Mouse (Mus musculus) layer of hippocampus, adult 9-11 months (tissue): ENCODE data around the gene Eva1c.
"Not testable (repeated sequence)": the region's sequence is repeated elsewhere in the genome, so short reads cannot be mapped to it uniquely, and the experiment has no call there.

Experiments
- DNase-seq: peaks from one replicate; pipeline ENCODE4 v3.0.0; 2022

The Eva1c gene

GRCm38 (mm10) chr16:90826457-90826856 lies at the start of gene Eva1c:
Gene Eva1c (plus strand): TSS chr16:90826719.
- no peak for DNase-seq

- no peak for DNase-seq
These were observed 46.7 kb upstream of the Eva1c start for GRCm38 (mm10) chr16:90779783-90780182.

GRCm38 (mm10) chr16:90783302-90783701 lies 43.2 kb upstream of the Eva1c start:
- no peak for DNase-seq

GRCm38 (mm10) chr16:90785257-90785656 lies 41.3 kb upstream of the Eva1c start:
- no peak for DNase-seq

- DNase-seq, result no peak
These were observed 37.9 kb upstream of the Eva1c start for GRCm38 (mm10) chr16:90788580-90788979.

GRCm38 (mm10) chr16:90790946-90791345 lies 35.6 kb upstream of the Eva1c start:
- no peak for DNase-seq

- no peak for DNase-seq
These were observed 34.5 kb upstream of the Eva1c start for GRCm38 (mm10) chr16:90792066-90792465.

- no peak for DNase-seq
These were observed 34.0 kb upstream of the Eva1c start for GRCm38 (mm10) chr16:90792500-90792899.

GRCm38 (mm10) chr16:90794708-90795107 lies 31.8 kb upstream of the Eva1c start:
- no peak for DNase-seq

- DNase-seq, result no peak
These were observed 28.1 kb upstream of the Eva1c start for GRCm38 (mm10) chr16:90798446-90798845.

- no peak for DNase-seq
These were observed 27.7 kb upstream of the Eva1c start for GRCm38 (mm10) chr16:90798848-90799247.

GRCm38 (mm10) chr16:90799840-90800239 lies 26.7 kb upstream of the Eva1c start:
- no peak for DNase-seq

- no peak for DNase-seq
These were observed 25.3 kb upstream of the Eva1c start for GRCm38 (mm10) chr16:90801251-90801650.

- no peak for DNase-seq
These were observed 24.6 kb upstream of the Eva1c start for GRCm38 (mm10) chr16:90801928-90802327.

GRCm38 (mm10) chr16:90804466-90804865 lies 22.1 kb upstream of the Eva1c start:
- DNase-seq, result no peak

GRCm38 (mm10) chr16:90809975-90810715 lies 16.4 kb upstream of the Eva1c start, which contains the start of gene Urb1:
Gene Urb1 (minus strand): TSS chr16:90810413.
- peak; percentile 98 for DNase-seq

GRCm38 (mm10) chr16:90810716-90811256 lies 15.7 kb upstream of the Eva1c start:
- no peak for DNase-seq

GRCm38 (mm10) chr16:90812086-90812485 lies 14.4 kb upstream of the Eva1c start:
- DNase-seq, result no peak

GRCm38 (mm10) chr16:90820326-90820725 lies 6.2 kb upstream of the Eva1c start:
- no peak for DNase-seq

GRCm38 (mm10) chr16:90821046-90821697 lies 5.3 kb upstream of the Eva1c start:
- DNase-seq, result no peak

- no peak for DNase-seq
These were observed 4.1 kb upstream of the Eva1c start for GRCm38 (mm10) chr16:90822284-90822935.

GRCm38 (mm10) chr16:90822981-90823380 lies 3.5 kb upstream of the Eva1c start:
- DNase-seq, result no peak

- DNase-seq, result not testable (repeated sequence)
These were observed 2.5 kb upstream of the Eva1c start for GRCm38 (mm10) chr16:90823986-90824385.

GRCm38 (mm10) chr16:90826041-90826440 lies 478 bp upstream of the Eva1c start:
- DNase-seq, result no peak
